Comparison of ENCODE assay signal across 35 mouse cellular contexts in the genomic region with DNA sequence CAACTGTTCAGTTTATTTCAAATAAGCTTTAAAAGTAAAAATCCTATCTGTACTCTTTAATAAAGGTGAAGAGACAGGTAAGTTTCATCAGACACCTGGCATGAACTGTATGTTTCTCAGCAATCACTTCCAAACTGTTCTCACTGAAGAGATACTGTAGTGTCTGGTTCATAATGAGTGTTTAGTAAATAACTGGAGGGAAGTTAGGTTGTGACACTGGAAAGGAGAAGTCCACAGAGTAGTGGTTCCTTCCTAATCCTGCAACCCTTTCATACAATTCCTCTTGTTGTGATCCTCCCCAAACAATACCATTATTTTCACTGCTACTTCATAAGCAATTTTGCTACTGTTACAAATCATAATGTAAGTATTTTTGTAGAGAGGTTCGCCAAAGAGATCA. TPM values are rescaled to one million over a fixed set of nuclear protein-coding genes. Genes with fewer than 3 reads are reported as not detected.
"Had no signal": no experiment of that assay in that cellular context is flagged by ENCODE, and none has a peak within 500 bp of the region (broad histone marks: within the 10 kb centered on the region; RNA-seq: fewer than 3 reads in every experiment).

No protein-coding gene starts in this region.

- ATAC-seq: hindbrain, embryonic 16.5 days; inflammation-experienced regulatory T-cells, adult 6 months; intestine, embryonic 15.5 days; intestine, postnatal 0 days had no signal

- DNase-seq: gastrocnemius, postnatal 14 days; gastrocnemius, postnatal 36 days; heart, adult 18-20 months; heart, postnatal 10 days; heart, postnatal 4 days; kidney, adult 18-20 months; kidney, adult 8-10 months; kidney, postnatal 10 days; kidney, postnatal 25 days; kidney, postnatal 4 days; liver had no signal

RNA-seq across cellular contexts. Expression of gene Gsdmc4, which starts 20.6 kb away (rescaled TPM):
- total RNA-seq: gastrocnemius, adult 18-20 months; gastrocnemius, adult 8-10 months; gastrocnemius, postnatal 14 days; gastrocnemius, postnatal 36 days; heart, adult 18-20 months; heart, adult 8-10 months; heart, postnatal 10 days; heart, postnatal 25 days; heart, postnatal 4 days; layer of hippocampus, adult 2 months; layer of hippocampus, postnatal 10 days; layer of hippocampus, postnatal 25 days; left cerebral cortex, adult 2 months; left cerebral cortex, postnatal 36 days had no signal
- polyA plus RNA-seq: heart, embryonic 10.5 days; heart, embryonic 12.5 days; heart, embryonic 14.5 days; hindbrain, embryonic 10.5 days; hindbrain, embryonic 12.5 days; hindbrain, embryonic 14.5 days; limb, embryonic 10.5 days; limb, embryonic 12.5 days had no signal

RNA-seq across cellular contexts. Expression of gene Gsdmc3, which starts 54.3 kb away (rescaled TPM):
- total RNA-seq: gastrocnemius, adult 18-20 months; gastrocnemius, adult 8-10 months; gastrocnemius, postnatal 14 days; gastrocnemius, postnatal 36 days; heart, adult 18-20 months; heart, adult 8-10 months; heart, postnatal 10 days; heart, postnatal 25 days; heart, postnatal 4 days; layer of hippocampus, adult 2 months; layer of hippocampus, postnatal 10 days; layer of hippocampus, postnatal 25 days; left cerebral cortex, adult 2 months; left cerebral cortex, postnatal 14 days; left cerebral cortex, postnatal 36 days had no signal
- polyA plus RNA-seq: gonadal fat pad, adult 2 months; heart, embryonic 10.5 days; heart, embryonic 12.5 days; heart, embryonic 14.5 days; heart, embryonic 16.5 days; hindbrain, embryonic 10.5 days; hindbrain, embryonic 12.5 days; hindbrain, embryonic 14.5 days; hindbrain, embryonic 16.5 days; inflammation-experienced regulatory T-cells, adult 6 months; intestine, embryonic 15.5 days; limb, embryonic 10.5 days; limb, embryonic 12.5 days had no signal
